Mouse (Mus musculus): ENCODE results near the gene Appbp2. TPM values are rescaled to one million over a fixed set of nuclear protein-coding genes. Genes with fewer than 3 reads are reported as not detected.
"Not testable (repeated sequence)": the region's sequence is repeated elsewhere in the genome, so short reads cannot be mapped to it uniquely, and the experiment has no call there.

The Appbp2 gene
- polyA plus RNA-seq, 1 experiment from 2014 or later: 25.9 TPM

DNA sequence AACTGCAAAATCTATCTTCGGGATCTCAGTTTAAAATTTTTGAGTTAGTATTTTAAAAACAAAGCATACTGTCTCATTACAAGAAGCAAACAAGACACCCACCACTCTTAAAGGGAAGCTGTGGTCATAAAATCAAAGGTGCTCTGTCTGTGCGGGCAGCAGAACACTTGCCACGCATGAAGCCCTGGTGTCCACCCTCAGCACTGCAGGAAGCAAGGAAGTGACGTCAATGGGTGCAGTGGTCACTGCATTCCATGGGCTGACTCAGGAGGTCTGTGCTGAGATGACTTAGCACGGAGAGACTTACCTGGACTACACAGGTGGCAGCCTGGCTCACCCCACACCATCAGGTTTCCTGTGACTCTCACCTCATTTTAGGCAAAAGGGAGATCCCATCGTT, 57.2 kb downstream of the Appbp2 start:
- no peak overlapping the region for H3K4me3 ChIP-seq (ENCODE audit: low read depth, low read length)
- 73% methylated on average over 6 of the region's 6 CpGs for WGBS
- H3K36me3 ChIP-seq (ENCODE audit: insufficient read depth, low read length): no peaks in the 10 kb centered on the region
- DNase-seq (ENCODE audit: low spot score) (no peak), ATAC-seq (no peak)
- no peak overlapping the region for H3K27ac ChIP-seq (ENCODE audit: low read length)
- no peaks in the 10 kb centered on the region for H3K27me3 ChIP-seq (replicated peaks; ENCODE audit: insufficient read depth, low read length)
- H3K4me1 ChIP-seq (ENCODE audit: insufficient read depth, low read depth, low read length): no peaks in the 10 kb centered on the region
- no peaks in the 10 kb centered on the region for H3K9me3 ChIP-seq (ENCODE audit: low read length)
- no peak overlapping the region for H3K4me2 ChIP-seq (replicated peaks; ENCODE audit: low read depth, low read length)
- H3K9ac ChIP-seq (replicated peaks; ENCODE audit: low read depth): no peak overlapping the region
- TF ChIP-seq CTCF (IDR thresholded peaks at IDR 0.05) (no peak), EP300 (IDR thresholded peaks at IDR 0.05) (no peak)

DNA sequence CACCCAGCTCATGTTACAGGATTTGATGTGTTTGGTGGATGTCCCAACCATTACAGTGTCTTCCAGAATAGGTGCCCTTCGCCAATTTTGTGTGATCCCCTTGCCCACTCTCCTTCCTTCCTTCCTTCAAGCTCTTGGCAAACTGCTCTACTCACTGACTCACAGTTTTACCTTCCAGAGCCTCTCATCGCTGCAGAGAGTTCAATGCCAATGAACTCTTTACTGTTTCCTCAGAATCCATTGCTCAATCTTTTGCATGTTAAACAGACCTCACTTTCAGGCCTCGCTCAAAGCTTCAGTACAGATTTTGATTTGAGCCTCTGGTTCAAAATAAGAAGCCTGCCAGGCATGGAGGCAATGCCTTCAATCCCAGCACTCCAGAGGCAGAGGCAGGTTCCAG, 59.0 kb downstream of the Appbp2 start:
- H3K9ac ChIP-seq (replicated peaks; ENCODE audit: low read depth): no peak overlapping the region
- H3K4me3 ChIP-seq (ENCODE audit: low read depth, low read length): no peak overlapping the region
- no peaks in the 10 kb centered on the region for H3K27me3 ChIP-seq (replicated peaks; ENCODE audit: insufficient read depth, low read length)
- H3K4me1 ChIP-seq (ENCODE audit: insufficient read depth, low read depth, low read length): no peaks in the 10 kb centered on the region
- H3K36me3 ChIP-seq (ENCODE audit: insufficient read depth, low read length): no peaks in the 10 kb centered on the region
- peak; percentile 41 for ATAC-seq
- H3K4me2 ChIP-seq (replicated peaks; ENCODE audit: low read depth, low read length): no peak overlapping the region
- no peak for TF ChIP-seq CTCF (IDR thresholded peaks at IDR 0.05)
- no peak for TF ChIP-seq EP300 (IDR thresholded peaks at IDR 0.05)
- no peaks in the 10 kb centered on the region for H3K9me3 ChIP-seq (ENCODE audit: low read length)
- WGBS: 50% methylated on average over 3 of the region's 3 CpGs
- H3K27ac ChIP-seq (ENCODE audit: low read length): no peak overlapping the region
- peak; percentile 51 for DNase-seq (ENCODE audit: low spot score)

DNA sequence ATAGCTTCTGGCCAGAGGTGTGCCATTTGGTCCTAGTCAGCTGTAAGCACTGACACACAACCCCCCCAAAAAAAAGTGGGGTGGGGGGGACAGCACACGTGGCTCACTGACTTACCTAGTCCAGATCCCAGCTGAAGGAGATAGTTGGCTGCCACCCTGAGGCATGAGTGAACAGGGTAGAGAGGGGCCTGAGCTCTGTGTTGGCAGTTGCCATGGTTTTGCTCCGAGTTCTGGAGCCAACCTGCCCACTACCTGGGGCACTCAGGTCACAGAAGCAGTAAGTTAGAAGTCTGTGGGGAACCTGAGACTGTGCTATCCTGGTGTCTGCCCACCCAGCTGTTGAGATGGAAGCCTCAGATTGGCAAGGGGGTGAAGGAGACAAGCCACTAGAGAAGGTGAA, 64.1 kb downstream of the Appbp2 start:
- H3K4me2 ChIP-seq (replicated peaks; ENCODE audit: low read depth, low read length): peak overlapping the region; percentile 44; the same call in 1 of the 2 replicates
- ATAC-seq: peak; percentile 54
- H3K9ac ChIP-seq (replicated peaks; ENCODE audit: low read depth): no peak overlapping the region
- DNase-seq (ENCODE audit: low spot score): peak; percentile 27
- no peak overlapping the region for H3K4me3 ChIP-seq (ENCODE audit: low read depth, low read length)
- H3K27ac ChIP-seq (ENCODE audit: low read length): peak overlapping the region; percentile 43
- TF ChIP-seq EP300 (IDR thresholded peaks at IDR 0.05) (no peak), CTCF (IDR thresholded peaks at IDR 0.05) (no peak)
- H3K36me3 ChIP-seq (ENCODE audit: insufficient read depth, low read length): no peaks in the 10 kb centered on the region
- no peaks in the 10 kb centered on the region for H3K9me3 ChIP-seq (ENCODE audit: low read length)
- H3K4me1 ChIP-seq (ENCODE audit: insufficient read depth, low read depth, low read length): no peaks in the 10 kb centered on the region
- 25% methylated on average over 2 of the region's 2 CpGs for WGBS
- H3K27me3 ChIP-seq (replicated peaks; ENCODE audit: insufficient read depth, low read length): no peaks in the 10 kb centered on the region

DNA sequence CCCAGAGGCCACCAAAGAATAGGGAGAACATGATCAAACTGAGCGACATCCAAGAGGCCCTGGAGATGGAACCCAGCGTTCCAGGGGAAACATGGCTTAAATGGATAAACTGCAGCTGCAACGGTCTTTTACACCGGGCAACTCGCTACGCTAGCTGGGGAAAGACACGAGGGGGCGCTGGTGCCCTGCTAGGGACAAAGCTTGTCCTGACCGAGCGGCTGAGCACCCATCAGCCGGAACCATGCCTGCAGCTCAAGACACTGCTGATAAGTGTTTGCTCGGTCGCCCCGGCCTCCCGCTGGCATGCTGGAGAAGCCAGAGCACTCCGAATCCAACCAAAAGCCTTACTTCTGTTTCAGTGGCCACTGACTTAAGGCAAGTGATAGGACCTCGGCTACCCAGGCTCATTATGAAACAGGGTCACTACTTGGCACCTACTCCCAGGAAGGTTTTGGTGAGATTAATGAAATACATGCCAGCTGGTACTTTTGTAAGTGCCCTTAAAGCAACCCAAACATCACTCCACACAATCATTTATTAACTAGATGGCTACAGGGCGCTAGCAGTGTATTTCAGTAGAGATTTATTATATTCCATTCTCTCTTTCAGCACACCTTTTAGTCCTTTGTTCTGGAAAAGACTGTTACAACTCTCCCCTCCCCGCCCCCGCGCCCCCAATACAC, 64.7 kb downstream of the Appbp2 start, which contains the start of gene 1700125H20Rik:
TSS of gene 1700125H20Rik (plus strand) at position 347 of the 683 bp plus-strand sequence.
- 10% methylated on average over 21 of the region's 21 CpGs for WGBS
- Histone ChIP-seq H3K27ac (ENCODE audit: low read length) (peak within 1 kb of the TSS; percentile 43), H3K36me3 (ENCODE audit: insufficient read depth, low read length) (no peaks in the 10 kb centered on the region), H3K4me3 (ENCODE audit: low read depth, low read length) (no peak within 1 kb of the TSS), H3K27me3 (replicated peaks; ENCODE audit: insufficient read depth, low read length) (no peaks in the 10 kb centered on the region), H3K4me2 (replicated peaks; ENCODE audit: low read depth, low read length) (peak within 1 kb of the TSS; percentile 44), H3K9ac (replicated peaks; ENCODE audit: low read depth) (no peak within 1 kb of the TSS), H3K9me3 (ENCODE audit: low read length) (no peaks in the 10 kb centered on the region), H3K4me1 (ENCODE audit: insufficient read depth, low read depth, low read length) (no peaks in the 10 kb centered on the region)
- DNase-seq (ENCODE audit: low spot score) (peak; percentile 96), ATAC-seq (peak; percentile 97)
- TF ChIP-seq EP300 (IDR thresholded peaks at IDR 0.05): no peak
- peak; percentile 96 for TF ChIP-seq CTCF (IDR thresholded peaks at IDR 0.05)

DNA sequence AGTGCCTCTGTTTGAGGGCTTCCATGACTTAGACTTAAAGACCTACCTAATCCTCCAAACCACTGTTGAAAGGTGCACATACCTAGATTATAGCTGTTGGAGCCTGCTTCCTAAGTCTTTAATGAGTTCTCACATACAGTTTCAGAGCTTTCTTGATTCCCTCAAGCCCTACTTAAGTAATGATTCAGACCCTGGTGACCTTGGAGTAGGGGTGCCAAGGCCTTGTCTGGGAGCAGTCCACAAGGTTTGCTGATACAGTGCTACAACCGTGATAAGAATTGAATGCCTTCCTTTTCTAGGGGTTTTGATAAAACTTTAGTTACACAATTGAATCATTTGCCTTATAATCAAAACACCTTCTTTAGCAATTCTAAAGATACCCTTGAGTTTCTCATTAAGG, 67.4 kb downstream of the Appbp2 start:
- TF ChIP-seq CTCF (IDR thresholded peaks at IDR 0.05) (no peak), EP300 (IDR thresholded peaks at IDR 0.05) (no peak)
- Histone ChIP-seq H3K36me3 (ENCODE audit: insufficient read depth, low read length) (no peaks in the 10 kb centered on the region), H3K27ac (ENCODE audit: low read length) (no peak overlapping the region), H3K4me2 (replicated peaks; ENCODE audit: low read depth, low read length) (no peak overlapping the region), H3K4me3 (ENCODE audit: low read depth, low read length) (no peak overlapping the region), H3K4me1 (ENCODE audit: insufficient read depth, low read depth, low read length) (no peaks in the 10 kb centered on the region), H3K9ac (replicated peaks; ENCODE audit: low read depth) (no peak overlapping the region), H3K27me3 (replicated peaks; ENCODE audit: insufficient read depth, low read length) (no peaks in the 10 kb centered on the region), H3K9me3 (ENCODE audit: low read length) (no peaks in the 10 kb centered on the region)
- WGBS: 54% methylated on average over 1 of the region's 1 CpGs
- DNase-seq (ENCODE audit: low spot score) (no peak), ATAC-seq (no peak)

DNA sequence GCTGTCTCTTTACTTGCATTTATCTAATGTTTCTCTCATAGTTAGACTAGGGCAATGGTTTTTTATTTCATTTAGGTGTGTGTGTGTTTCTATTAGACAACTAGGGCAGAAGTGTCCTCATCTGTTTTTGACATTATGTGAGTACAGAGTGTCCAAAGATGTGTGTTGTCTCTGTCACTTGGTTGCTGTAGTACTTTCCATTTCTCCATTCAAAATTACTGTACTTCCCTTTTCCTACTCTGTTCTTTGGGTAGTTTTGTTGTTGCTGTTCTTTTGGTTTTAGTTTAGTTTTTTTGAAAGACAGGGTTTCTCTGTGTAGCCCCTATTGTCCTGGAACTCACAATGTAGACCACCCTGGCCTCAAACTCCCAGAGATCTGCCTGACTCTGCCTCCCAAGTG, 70.6 kb downstream of the Appbp2 start:
- H3K4me1 ChIP-seq (ENCODE audit: insufficient read depth, low read depth, low read length): no peaks in the 10 kb centered on the region
- H3K4me3 ChIP-seq (ENCODE audit: low read depth, low read length): no peak overlapping the region
- no peak overlapping the region for H3K27ac ChIP-seq (ENCODE audit: low read length)
- ATAC-seq: no peak
- no peak overlapping the region for H3K4me2 ChIP-seq (replicated peaks; ENCODE audit: low read depth, low read length)
- no peaks in the 10 kb centered on the region for H3K27me3 ChIP-seq (replicated peaks; ENCODE audit: insufficient read depth, low read length)
- no peaks in the 10 kb centered on the region for H3K9me3 ChIP-seq (ENCODE audit: low read length)
- no peak for DNase-seq (ENCODE audit: low spot score)
- H3K9ac ChIP-seq (replicated peaks; ENCODE audit: low read depth): no peak overlapping the region
- no peak for TF ChIP-seq CTCF (IDR thresholded peaks at IDR 0.05)
- TF ChIP-seq EP300 (IDR thresholded peaks at IDR 0.05): no peak
- no peaks in the 10 kb centered on the region for H3K36me3 ChIP-seq (ENCODE audit: insufficient read depth, low read length)

DNA sequence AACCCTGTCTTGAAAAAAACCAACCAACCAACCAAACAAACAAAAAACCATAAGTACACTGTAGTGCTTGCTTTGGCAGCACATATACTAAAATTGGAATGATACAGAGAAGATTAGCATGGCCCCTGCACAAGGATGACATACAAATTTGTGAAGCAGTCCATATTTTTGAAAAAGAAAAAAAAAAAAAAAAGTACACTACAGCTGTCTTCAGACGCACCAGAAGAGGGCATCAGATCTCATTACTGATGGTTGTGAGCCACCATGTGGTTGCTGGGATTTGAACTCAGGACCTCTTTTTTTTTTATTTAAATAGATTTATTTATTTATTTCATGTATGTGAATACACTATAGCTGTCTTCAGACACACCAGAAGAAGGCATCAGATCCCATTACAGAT, 71.9 kb downstream of the Appbp2 start:
- H3K9me3 ChIP-seq (ENCODE audit: low read length): not testable (repeated sequence)

More for the DNA sequence above, 71.9 kb downstream of the Appbp2 start:
- H3K9ac ChIP-seq (replicated peaks; ENCODE audit: low read depth); H3K4me1 ChIP-seq (ENCODE audit: insufficient read depth, low read depth, low read length); H3K36me3 ChIP-seq (ENCODE audit: insufficient read depth, low read length); H3K4me3 ChIP-seq (ENCODE audit: low read depth, low read length); DNase-seq (ENCODE audit: low spot score); H3K27ac ChIP-seq (ENCODE audit: low read length); H3K27me3 ChIP-seq (replicated peaks; ENCODE audit: insufficient read depth, low read length); H3K4me2 ChIP-seq (replicated peaks; ENCODE audit: low read depth, low read length); ATAC-seq: not testable (repeated sequence)
- WGBS: 77% methylated on average over 1 of the region's 1 CpGs
